Mouse (Mus musculus): ENCODE data around the gene Bsn. TPM values are rescaled to one million over a fixed set of nuclear protein-coding genes. Genes with fewer than 3 reads are reported as not detected.

Bsn gene
- polyA plus RNA-seq, 1 experiment from 2014 or later: 1.2 TPM

- 86% methylated on average over 11 of the region's 11 CpGs for WGBS
- H3K9me3 ChIP-seq: no peaks in the 10 kb centered on the region
- no peak for DNase-seq (ENCODE audit: extremely low spot score, low spot score)
Measured at GRCm38 (mm10) chr9:108128248-108128647, 61.9 kb downstream of the Bsn start.

GRCm38 (mm10) chr9:108126436-108127180 is 63.6 kb downstream of the Bsn start:
- Histone ChIP-seq H3K4me3 (no peak overlapping the region), H3K4me1 (no peaks in the 10 kb centered on the region), H3K27ac (no peak overlapping the region), H3K9me3 (no peaks in the 10 kb centered on the region), H3K36me3 (replicated peaks) (no peaks in the 10 kb centered on the region), H3K27me3 (ENCODE audit: poor library complexity, severe bottlenecking) (no peaks in the 10 kb centered on the region)
- WGBS: 88% methylated on average over 17 of the region's 17 CpGs
- DNase-seq (ENCODE audit: extremely low spot score, low spot score): no peak

More at GRCm38 (mm10) chr9:108128248-108128647, 61.9 kb downstream of the Bsn start:
- H3K36me3 ChIP-seq (replicated peaks): no peaks in the 10 kb centered on the region
- H3K4me3 ChIP-seq: no peak overlapping the region
- no peak overlapping the region for H3K27ac ChIP-seq
- no peaks in the 10 kb centered on the region for H3K4me1 ChIP-seq
- no peaks in the 10 kb centered on the region for H3K27me3 ChIP-seq (ENCODE audit: poor library complexity, severe bottlenecking)

DNA sequence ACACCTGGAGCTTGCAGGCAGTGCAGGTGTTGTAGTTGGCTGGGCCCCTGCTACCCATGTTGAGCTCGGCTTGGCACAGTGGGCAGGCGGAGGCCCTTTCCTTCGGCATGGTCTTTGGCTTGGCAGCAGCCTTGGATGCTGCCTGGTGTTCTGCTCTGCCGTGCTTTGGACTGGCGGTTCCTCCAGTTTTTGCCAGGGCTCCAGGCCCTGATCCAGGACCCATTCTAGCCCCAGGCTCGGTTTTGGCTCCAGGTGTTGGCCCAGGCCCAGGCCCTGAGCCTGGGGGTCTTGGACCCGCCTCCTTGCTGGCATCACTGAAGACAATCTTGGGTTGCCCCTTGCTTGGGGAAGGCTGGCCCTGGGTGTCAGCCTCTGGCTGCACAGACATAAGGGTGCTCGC is 64.5 kb downstream of the Bsn start:
- Histone ChIP-seq H3K4me1 (no peaks in the 10 kb centered on the region), H3K9me3 (no peaks in the 10 kb centered on the region), H3K27ac (no peak overlapping the region), H3K36me3 (replicated peaks) (no peaks in the 10 kb centered on the region), H3K27me3 (ENCODE audit: poor library complexity, severe bottlenecking) (no peaks in the 10 kb centered on the region), H3K4me3 (no peak overlapping the region)
- 91% methylated on average over 8 of the region's 8 CpGs for WGBS
- DNase-seq (ENCODE audit: extremely low spot score, low spot score): no peak

- Histone ChIP-seq H3K27me3 (ENCODE audit: poor library complexity, severe bottlenecking) (no peaks in the 10 kb centered on the region), H3K36me3 (replicated peaks) (no peaks in the 10 kb centered on the region), H3K4me1 (peaks cover 7% of the 10 kb centered on the region), H3K4me3 (no peak overlapping the region), H3K27ac (no peak overlapping the region), H3K9me3 (no peaks in the 10 kb centered on the region)
- no peak for DNase-seq (ENCODE audit: extremely low spot score, low spot score)
- WGBS: 89% methylated on average over 4 of the region's 4 CpGs
Measured at GRCm38 (mm10) chr9:108123916-108124315, 66.3 kb downstream of the Bsn start.

GRCm38 (mm10) chr9:108121170-108121969 is 68.8 kb downstream of the Bsn start:
- Histone ChIP-seq H3K27me3 (ENCODE audit: poor library complexity, severe bottlenecking) (peaks cover 7% of the 10 kb centered on the region), H3K9me3 (no peaks in the 10 kb centered on the region), H3K4me1 (peaks cover 12% of the 10 kb centered on the region), H3K27ac (no peak overlapping the region), H3K4me3 (no peak overlapping the region), H3K36me3 (replicated peaks) (peaks cover 4% of the 10 kb centered on the region; the same call in 1 of the 2 replicates)
- WGBS: 91% methylated on average over 10 of the region's 10 CpGs
- DNase-seq (ENCODE audit: extremely low spot score, low spot score): no peak

DNA sequence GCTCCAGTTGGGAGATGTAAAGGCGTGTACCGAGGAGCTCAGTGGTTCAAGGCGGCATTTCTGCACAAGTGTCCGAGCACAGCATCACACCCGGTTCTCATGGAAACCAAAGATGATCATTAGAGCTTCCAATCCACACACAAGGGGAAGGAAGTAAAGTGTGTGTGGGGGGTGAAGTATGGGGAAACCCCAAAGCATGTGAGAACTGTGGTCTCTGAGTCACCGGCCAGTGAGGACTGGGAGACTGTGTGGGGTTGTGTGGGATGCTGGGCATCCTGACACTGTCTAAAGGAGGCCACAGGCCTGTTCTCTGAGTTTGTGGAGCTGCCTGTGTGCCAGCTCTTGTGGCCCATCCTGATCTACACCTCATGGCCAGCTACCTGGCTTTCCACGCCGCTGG is 69.5 kb downstream of the Bsn start:
- no peak overlapping the region for H3K27ac ChIP-seq
- H3K27me3 ChIP-seq (ENCODE audit: poor library complexity, severe bottlenecking): peaks cover 14% of the 10 kb centered on the region
- no peak overlapping the region for H3K4me3 ChIP-seq
- DNase-seq (ENCODE audit: extremely low spot score, low spot score): no peak
- H3K4me1 ChIP-seq: peaks cover 12% of the 10 kb centered on the region
- 94% methylated on average over 8 of the region's 8 CpGs for WGBS
- H3K9me3 ChIP-seq: no peaks in the 10 kb centered on the region
- peaks cover 11% of the 10 kb centered on the region; the same call in 1 of the 2 replicates for H3K36me3 ChIP-seq (replicated peaks)

GRCm38 (mm10) chr9:108119891-108120411 is 70.2 kb downstream of the Bsn start:
- Histone ChIP-seq H3K36me3 (replicated peaks) (peaks cover 17% of the 10 kb centered on the region), H3K27ac (peak overlapping the region; percentile 35; the same call in 1 of the 2 replicates), H3K4me3 (no peak overlapping the region), H3K4me1 (peaks cover 13% of the 10 kb centered on the region), H3K9me3 (no peaks in the 10 kb centered on the region), H3K27me3 (ENCODE audit: poor library complexity, severe bottlenecking) (peaks cover 21% of the 10 kb centered on the region)
- WGBS: 74% methylated on average over 10 of the region's 11 CpGs
- no peak for DNase-seq (ENCODE audit: extremely low spot score, low spot score)

GRCm38 (mm10) chr9:108117143-108117542 is 73.0 kb downstream of the Bsn start:
- H3K27me3 ChIP-seq (ENCODE audit: poor library complexity, severe bottlenecking): peaks cover 48% of the 10 kb centered on the region
- no peak overlapping the region for H3K4me3 ChIP-seq
- H3K36me3 ChIP-seq (replicated peaks): peaks cover 30% of the 10 kb centered on the region
- peak overlapping the region; percentile 45; the same call in 1 of the 2 replicates for H3K27ac ChIP-seq
- WGBS: 63% methylated on average over 4 of the region's 4 CpGs
- no peak for DNase-seq (ENCODE audit: extremely low spot score, low spot score)
- H3K9me3 ChIP-seq: peaks cover 6% of the 10 kb centered on the region; the same call in 1 of the 2 replicates
- peaks cover 17% of the 10 kb centered on the region for H3K4me1 ChIP-seq

- Histone ChIP-seq H3K9me3 (peaks cover 6% of the 10 kb centered on the region; the same call in 1 of the 2 replicates), H3K4me1 (peaks cover 33% of the 10 kb centered on the region), H3K27ac (0 out of 2 replicates have a peak overlapping the region, but pooled peaks have one; percentile 3), H3K4me3 (no peak overlapping the region), H3K36me3 (replicated peaks) (peaks cover 30% of the 10 kb centered on the region), H3K27me3 (ENCODE audit: poor library complexity, severe bottlenecking) (peaks cover 65% of the 10 kb centered on the region)
- WGBS: 75% methylated on average over 43 of the region's 43 CpGs
- DNase-seq (ENCODE audit: extremely low spot score, low spot score): no peak
Measured at GRCm38 (mm10) chr9:108115290-108116077, 74.7 kb downstream of the Bsn start.

DNA sequence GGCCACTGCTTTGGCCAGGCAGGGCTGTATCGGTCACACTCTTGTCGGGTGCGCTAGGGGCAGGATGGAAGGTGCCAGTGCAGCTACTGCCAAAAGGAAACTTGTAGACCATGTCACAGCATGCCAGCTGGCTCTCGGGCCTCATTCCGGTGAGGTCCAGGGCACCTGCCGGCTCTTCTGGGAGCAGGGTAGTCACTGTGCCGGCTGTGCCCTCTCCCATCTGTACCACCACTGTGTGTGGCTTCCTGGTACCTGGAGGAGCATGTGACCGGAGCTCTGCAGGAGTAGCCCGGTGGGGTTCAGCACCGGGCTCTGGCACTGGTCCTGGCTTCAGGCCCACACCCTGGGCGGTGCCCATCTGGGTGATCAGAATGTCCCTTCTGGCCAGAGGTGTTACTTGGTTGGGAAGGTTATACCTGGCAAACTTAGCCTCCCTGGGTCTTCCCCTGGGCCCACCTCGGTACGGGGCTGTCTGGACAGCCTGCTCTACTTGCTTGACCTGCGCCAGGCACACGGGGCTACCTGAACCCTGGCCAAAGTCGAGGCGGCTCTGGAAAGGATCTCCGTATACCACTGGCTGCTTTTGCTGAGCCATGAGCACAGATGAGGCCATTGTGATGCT is 77.4 kb downstream of the Bsn start:
- Histone ChIP-seq H3K27me3 (ENCODE audit: poor library complexity, severe bottlenecking) (peaks cover 86% of the 10 kb centered on the region), H3K4me3 (no peak overlapping the region), H3K4me1 (peaks cover 31% of the 10 kb centered on the region), H3K36me3 (replicated peaks) (peaks cover 30% of the 10 kb centered on the region), H3K9me3 (peaks cover 6% of the 10 kb centered on the region; the same call in 1 of the 2 replicates), H3K27ac (no peak overlapping the region)
- 95% methylated on average over 18 of the region's 18 CpGs for WGBS
- DNase-seq (ENCODE audit: extremely low spot score, low spot score): no peak

DNA sequence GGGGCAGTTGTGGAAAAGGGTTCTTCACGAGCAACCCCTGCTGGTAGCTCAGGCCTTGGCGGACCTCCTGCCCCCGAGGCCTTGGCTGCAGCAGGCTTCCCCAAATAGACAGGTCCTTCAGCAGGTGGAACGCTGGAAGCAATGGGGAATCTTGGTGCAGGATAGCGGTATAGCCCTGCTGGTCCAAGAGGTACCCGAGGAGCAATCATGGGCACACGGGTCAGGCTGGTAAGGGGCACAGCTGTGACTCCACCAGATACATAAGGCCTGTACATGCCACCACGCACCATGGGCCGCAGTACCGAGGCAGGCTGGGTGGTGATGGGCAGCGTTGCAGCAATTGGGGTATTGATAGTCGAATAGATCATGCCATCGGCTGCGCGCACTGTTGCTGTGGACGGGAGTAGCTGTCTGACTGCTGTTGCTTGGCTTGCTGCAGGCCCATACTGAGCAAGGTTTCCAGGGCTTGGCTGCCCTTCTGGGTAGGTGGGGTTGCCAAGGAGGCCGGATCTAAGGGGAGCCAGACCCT is 78.5 kb downstream of the Bsn start:
- WGBS: 73% methylated on average over 17 of the region's 17 CpGs
- Histone ChIP-seq H3K27ac (peak overlapping the region; percentile 64), H3K4me3 (peak overlapping the region; percentile 41), H3K4me1 (peaks cover 25% of the 10 kb centered on the region), H3K36me3 (replicated peaks) (peaks cover 27% of the 10 kb centered on the region), H3K9me3 (peaks cover 6% of the 10 kb centered on the region; the same call in 1 of the 2 replicates), H3K27me3 (ENCODE audit: poor library complexity, severe bottlenecking) (peaks cover 85% of the 10 kb centered on the region)
- no peak for DNase-seq (ENCODE audit: extremely low spot score, low spot score)

Data from forebrain, embryonic 10.5 days (tissue).